Mouse (Mus musculus): Measurements from ENCODE around the gene Sinhcaf.

- TF ChIP-seq ZNF384 (IDR thresholded peaks at IDR 0.05; ENCODE audit: low read depth, low read length) (no peak), ZC3H11A (IDR thresholded peaks at IDR 0.05; ENCODE audit: borderline replicate concordance, low read depth, low read length) (no peak), CHD2 (IDR thresholded peaks at IDR 0.05; ENCODE audit: low read depth, low read length) (no peak), HCFC1 (IDR thresholded peaks at IDR 0.05; ENCODE audit: borderline replicate concordance, insufficient read depth, low read length) (no peak), MAFK (IDR thresholded peaks at IDR 0.05; ENCODE audit: insufficient read depth, low read depth, low read length) (no peak)
These were observed 26.6 kb upstream of the Sinhcaf start for GRCm38 (mm10) chr6:148972891-148973290.
